Mouse (Mus musculus) liver, embryonic 15.5 days (tissue): ENCODE measurements at regions not wholly inside any gene's neighbourhood (a gene's known extent, or its start where the extent isn't known, plus 50 kb on each side); places are given as distances from the start of the nearest gene placed in this dataset.
"Not testable (repeated sequence)": the region's sequence is repeated elsewhere in the genome, so short reads cannot be mapped to it uniquely, and the experiment has no call there.

ENCODE experiments used
- ATAC-seq: fragments of 200-750 bp; cut with Nextera tagmentation; 2 replicates; pipeline ENCODE4 v1.8.0; 2017; ENCODE audit warnings: moderate number of reproducible peaks, mild to moderate bottlenecking, moderate library complexity; ENCODE audit not compliant: insufficient read depth
- H3K27ac ChIP-seq: fragments of 300-500 bp; sonication (generic); replicated peaks from 2 replicates; pipeline ENCODE4 v1.5.1; 2015; ENCODE audit warnings: mild to moderate bottlenecking, inconsistent platforms
- H3K27me3 ChIP-seq: fragments of 300-500 bp; sonication (generic); 2 replicates; pipeline ENCODE4 v1.6.1; 2015; ENCODE audit warnings: mild to moderate bottlenecking, inconsistent platforms
- H3K36me3 ChIP-seq: fragments of 300-500 bp; sonication (generic); replicated peaks from 2 replicates; pipeline ENCODE4 v1.6.1; 2015; ENCODE audit warnings: moderate library complexity, mild to moderate bottlenecking, inconsistent platforms
- H3K4me1 ChIP-seq: fragments of 300-500 bp; sonication (generic); replicated peaks from 2 replicates; pipeline ENCODE4 v1.6.1; 2015; ENCODE audit warnings: inconsistent platforms
- H3K4me2 ChIP-seq: fragments of 300-500 bp; sonication (generic); 2 replicates; pipeline ENCODE4 v1.6.1; 2015; ENCODE audit warnings: moderate library complexity, mild to moderate bottlenecking, inconsistent platforms
- H3K4me3 ChIP-seq: fragments of 300-500 bp; sonication (generic); replicated peaks from 2 replicates; pipeline ENCODE4 v1.5.1; 2015; ENCODE audit warnings: mild to moderate bottlenecking, inconsistent platforms
- H3K9ac ChIP-seq: fragments of 300-500 bp; sonication (generic); 2 replicates; pipeline ENCODE4 v1.6.1; 2015; ENCODE audit warnings: moderate library complexity, mild to moderate bottlenecking, inconsistent platforms
- H3K9me3 ChIP-seq: fragments of 300-500 bp; sonication (generic); replicated peaks from 2 replicates; pipeline ENCODE4 v1.6.1; 2016; ENCODE audit warnings: inconsistent platforms
- WGBS: fragments of 180-500 bp; shearing (Covaris S2); methylation state at CpG from one replicate; pipeline ENCODE4 v1.1.7; 2015; ENCODE audit warnings: mixed read lengths; ENCODE audit not compliant: insufficient replicate concordance; 5-methylcytosine and 5-hydroxymethylcytosine counted together

DNA sequence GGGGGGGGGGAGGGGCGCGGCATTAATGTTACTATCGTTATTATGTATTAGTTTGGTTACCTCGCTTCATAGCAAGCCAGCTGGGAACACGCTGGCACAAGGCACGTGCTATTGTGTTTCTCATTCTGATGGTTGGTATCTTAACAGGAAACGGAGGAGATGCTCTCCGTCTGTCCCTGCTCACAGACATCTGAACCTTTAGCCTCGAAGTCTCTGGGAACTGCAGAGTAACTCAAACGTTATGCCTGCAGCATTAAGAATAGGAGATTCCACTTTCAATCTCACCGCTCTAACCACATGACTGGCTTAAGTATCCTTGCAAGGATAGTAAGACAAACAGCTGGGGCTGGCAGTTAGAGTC, 80.0 kb downstream of the Nfkbiz start:
- H3K4me2 ChIP-seq, result no peak overlapping the region
- no peak overlapping the region for H3K27ac ChIP-seq
- 64% methylated on average over 11 of the region's 11 CpGs for WGBS
- ATAC-seq, result no peak
- H3K4me1 ChIP-seq, result no peaks in the 10 kb centered on the region
- no peaks in the 10 kb centered on the region for H3K27me3 ChIP-seq
- H3K4me3 ChIP-seq, result no peak overlapping the region
- H3K9ac ChIP-seq, result no peak overlapping the region
- H3K36me3 ChIP-seq, result no peaks in the 10 kb centered on the region
- no peaks in the 10 kb centered on the region for H3K9me3 ChIP-seq

GRCm38 (mm10) chr16:55757952-55758706, 80.6 kb downstream of the Nfkbiz start:
- Histone ChIP-seq H3K4me3 (no peak overlapping the region), H3K27ac (no peak overlapping the region), H3K4me2 (no peak overlapping the region), H3K4me1 (no peaks in the 10 kb centered on the region), H3K9ac (no peak overlapping the region), H3K36me3 (no peaks in the 10 kb centered on the region), H3K9me3 (no peaks in the 10 kb centered on the region), H3K27me3 (no peaks in the 10 kb centered on the region)
- ATAC-seq, result no peak
- 23% methylated on average over 4 of the region's 5 CpGs for WGBS

- ATAC-seq, result not testable (repeated sequence)
- WGBS, result 28% methylated on average over 3 of the region's 3 CpGs
Observed at GRCm38 (mm10) chr16:55757422-55757815, 81.3 kb downstream of the Nfkbiz start.

GRCm38 (mm10) chr16:55756764-55757421, 81.8 kb downstream of the Nfkbiz start:
- H3K4me2 ChIP-seq, result no peak overlapping the region
- no peaks in the 10 kb centered on the region for H3K36me3 ChIP-seq
- no peaks in the 10 kb centered on the region for H3K9me3 ChIP-seq
- H3K4me1 ChIP-seq, result no peaks in the 10 kb centered on the region
- no peak overlapping the region for H3K4me3 ChIP-seq
- no peak overlapping the region for H3K9ac ChIP-seq
- no peak for ATAC-seq
- no peak overlapping the region for H3K27ac ChIP-seq
- H3K27me3 ChIP-seq, result no peaks in the 10 kb centered on the region
- WGBS, result 76% methylated on average over 15 of the region's 15 CpGs

More at GRCm38 (mm10) chr16:55757422-55757815, 81.3 kb downstream of the Nfkbiz start:
- H3K27me3 ChIP-seq, H3K9ac ChIP-seq, H3K36me3 ChIP-seq, H3K4me2 ChIP-seq, H3K27ac ChIP-seq, H3K4me1 ChIP-seq, H3K9me3 ChIP-seq, H3K4me3 ChIP-seq: not testable (repeated sequence)

GRCm38 (mm10) chr16:55755309-55755832, 83.3 kb downstream of the Nfkbiz start:
- no peaks in the 10 kb centered on the region for H3K36me3 ChIP-seq
- ATAC-seq, result no peak
- no peaks in the 10 kb centered on the region for H3K27me3 ChIP-seq
- no peak overlapping the region for H3K4me3 ChIP-seq
- H3K4me1 ChIP-seq, result no peaks in the 10 kb centered on the region
- H3K9me3 ChIP-seq, result no peaks in the 10 kb centered on the region
- H3K27ac ChIP-seq, result no peak overlapping the region
- no peak overlapping the region for H3K9ac ChIP-seq
- WGBS, result 50% methylated on average over 6 of the region's 6 CpGs
- H3K4me2 ChIP-seq, result no peak overlapping the region

GRCm38 (mm10) chr16:55754092-55754763, 84.5 kb downstream of the Nfkbiz start:
- ATAC-seq, result no peak
- Histone ChIP-seq H3K27me3 (no peaks in the 10 kb centered on the region), H3K27ac (no peak overlapping the region), H3K4me2 (no peak overlapping the region), H3K9me3 (no peaks in the 10 kb centered on the region), H3K4me1 (no peaks in the 10 kb centered on the region), H3K9ac (no peak overlapping the region), H3K36me3 (no peaks in the 10 kb centered on the region), H3K4me3 (no peak overlapping the region)
- 34% methylated on average over 14 of the region's 14 CpGs for WGBS

DNA sequence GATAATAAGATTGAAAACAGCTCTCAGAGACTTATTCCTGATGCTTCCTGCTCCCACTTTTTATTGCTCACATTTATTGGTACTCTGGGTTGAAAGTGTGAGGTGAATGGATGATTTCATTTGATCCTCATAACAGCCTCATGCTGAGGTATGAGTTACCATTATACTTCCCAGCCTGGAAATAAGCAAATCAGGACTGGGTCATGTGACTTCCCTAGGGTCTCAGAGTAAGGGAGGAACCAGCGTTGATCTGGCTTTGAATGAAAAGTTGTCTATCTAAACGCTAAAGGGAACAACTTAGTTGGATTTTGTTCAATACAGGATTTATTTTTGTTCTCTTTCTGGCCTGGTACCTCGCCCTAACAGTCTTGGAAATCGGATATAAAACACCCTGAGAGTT, 85.3 kb downstream of the Nfkbiz start:
- no peaks in the 10 kb centered on the region for H3K4me1 ChIP-seq
- H3K36me3 ChIP-seq, result no peaks in the 10 kb centered on the region
- H3K9me3 ChIP-seq, result no peaks in the 10 kb centered on the region
- no peak for ATAC-seq
- no peak overlapping the region for H3K4me3 ChIP-seq
- WGBS, result 53% methylated on average over 4 of the region's 4 CpGs
- H3K27ac ChIP-seq, result no peak overlapping the region
- no peaks in the 10 kb centered on the region for H3K27me3 ChIP-seq
- H3K9ac ChIP-seq, result no peak overlapping the region
- H3K4me2 ChIP-seq, result no peak overlapping the region

GRCm38 (mm10) chr16:55747250-55747649, 91.4 kb downstream of the Nfkbiz start:
- no peak overlapping the region for H3K9ac ChIP-seq
- no peak for ATAC-seq
- H3K36me3 ChIP-seq, result no peaks in the 10 kb centered on the region
- WGBS, result 36% methylated on average over 2 of the region's 2 CpGs
- H3K4me1 ChIP-seq, result no peaks in the 10 kb centered on the region
- H3K4me2 ChIP-seq, result no peak overlapping the region
- H3K27ac ChIP-seq, result no peak overlapping the region
- H3K27me3 ChIP-seq, result no peaks in the 10 kb centered on the region
- no peak overlapping the region for H3K4me3 ChIP-seq
- H3K9me3 ChIP-seq, result no peaks in the 10 kb centered on the region

DNA sequence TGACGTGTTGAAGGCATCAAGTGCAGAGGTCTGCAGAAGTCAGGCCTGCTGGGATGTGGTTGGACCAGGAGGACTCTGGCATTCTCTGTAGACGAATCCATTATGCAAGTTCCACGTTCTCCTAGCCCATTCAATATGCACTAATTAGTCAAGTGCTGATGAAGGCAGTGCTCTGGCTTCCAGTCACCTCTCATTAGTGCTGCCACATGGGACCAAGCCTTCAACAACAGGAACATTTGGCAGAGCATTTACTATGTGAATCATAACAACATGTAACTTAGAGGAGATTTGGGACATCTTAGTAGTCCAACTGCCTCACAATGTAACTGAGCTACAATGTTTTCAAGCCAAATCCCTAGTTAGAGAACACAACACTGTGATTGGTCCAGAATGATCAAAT, 92.5 kb downstream of the Nfkbiz start:
- Histone ChIP-seq H3K4me2 (no peak overlapping the region), H3K4me3 (no peak overlapping the region), H3K27me3 (no peaks in the 10 kb centered on the region), H3K27ac (no peak overlapping the region), H3K4me1 (no peaks in the 10 kb centered on the region), H3K36me3 (no peaks in the 10 kb centered on the region), H3K9me3 (no peaks in the 10 kb centered on the region), H3K9ac (no peak overlapping the region)
- no peak for ATAC-seq
- 59% methylated on average over 3 of the region's 3 CpGs for WGBS

DNA sequence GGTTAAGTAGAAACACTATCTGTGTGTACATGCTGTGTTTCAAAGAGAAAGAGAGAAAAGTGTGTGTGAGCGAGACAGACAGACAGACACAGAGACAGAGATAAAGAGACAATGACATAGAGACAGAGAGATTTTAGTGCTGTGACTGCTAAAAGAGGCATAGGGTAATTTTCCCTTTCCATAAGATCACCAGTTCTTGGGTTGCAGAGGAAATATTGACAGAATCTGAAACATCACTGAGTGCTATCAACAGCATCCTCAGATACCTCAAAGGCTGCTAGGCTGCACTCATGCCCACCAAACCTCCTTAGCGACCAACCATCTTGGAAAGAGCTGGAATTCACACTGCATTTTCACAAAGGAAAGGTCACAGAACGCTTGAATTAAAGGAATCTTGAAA, 93.6 kb downstream of the Nfkbiz start:
- Histone ChIP-seq H3K9me3 (no peaks in the 10 kb centered on the region), H3K9ac (no peak overlapping the region), H3K27me3 (no peaks in the 10 kb centered on the region), H3K4me3 (no peak overlapping the region), H3K4me1 (no peaks in the 10 kb centered on the region), H3K4me2 (no peak overlapping the region), H3K27ac (no peak overlapping the region), H3K36me3 (no peaks in the 10 kb centered on the region)
- WGBS, result 42% methylated on average over 3 of the region's 3 CpGs
- no peak for ATAC-seq

DNA sequence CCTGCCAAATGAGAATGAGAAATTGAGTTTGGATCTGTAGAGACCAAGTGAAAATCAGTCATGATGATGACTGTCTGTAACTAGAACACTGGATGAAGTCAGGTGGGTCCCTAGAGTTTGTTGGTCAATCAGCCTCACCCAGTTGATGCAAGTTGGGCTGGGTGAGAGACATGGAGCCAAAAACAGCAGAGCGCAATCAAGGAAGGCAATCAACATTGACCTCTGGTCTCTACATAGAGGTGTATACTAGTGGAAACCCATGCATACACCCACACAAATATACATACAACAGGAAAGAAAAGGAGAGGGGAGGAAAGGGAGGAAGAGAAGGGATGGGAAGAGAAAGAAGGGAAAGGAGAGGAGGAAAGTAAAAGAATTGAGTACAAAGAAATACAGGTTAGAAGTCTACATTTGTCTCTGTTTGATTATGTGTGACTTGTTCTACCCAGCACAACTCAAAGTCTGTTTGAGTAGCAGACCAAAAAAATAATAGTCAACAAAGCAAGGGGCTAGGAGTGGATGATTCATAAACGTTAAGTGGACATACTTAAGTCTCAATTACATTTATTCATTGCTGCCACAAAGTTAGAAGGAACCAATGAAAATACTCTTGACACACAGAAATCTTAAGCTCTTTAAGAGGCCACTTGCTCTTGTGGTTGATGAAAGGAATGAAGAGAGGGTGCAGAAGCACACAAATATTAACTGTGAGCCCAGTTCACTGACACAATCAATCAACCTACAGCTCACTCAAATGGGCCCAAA, 97.4 kb downstream of the Nfkbiz start:
- Histone ChIP-seq H3K36me3 (no peaks in the 10 kb centered on the region), H3K4me2 (no peak overlapping the region), H3K27me3 (no peaks in the 10 kb centered on the region), H3K9me3 (no peaks in the 10 kb centered on the region), H3K9ac (no peak overlapping the region), H3K4me3 (no peak overlapping the region), H3K4me1 (no peaks in the 10 kb centered on the region), H3K27ac (no peak overlapping the region)
- no peak for ATAC-seq
- WGBS, result 57% methylated on average over 2 of the region's 2 CpGs
